Mouse (Mus musculus) myocyte (in vitro differentiated cells): ENCODE data around the gene Sec23b. TPM values are rescaled to one million over a fixed set of nuclear protein-coding genes. Genes with fewer than 3 reads are reported as not detected.

Experiments
- H3K27me3 ChIP-seq: one replicate; pipeline ENCODE4 v1.6.1; 2011; ENCODE audit not compliant: control insufficient read depth, insufficient read depth, insufficient read length
- H3K36me3 ChIP-seq: one replicate; pipeline ENCODE4 v1.6.1; 2011; ENCODE audit not compliant: control insufficient read depth, insufficient read depth
- H3K4me2 ChIP-seq: one replicate; pipeline ENCODE4 v1.6.1; 2011; ENCODE audit warnings: low read depth, control low read depth
- H3K4me3 ChIP-seq: one replicate; pipeline ENCODE4 v1.5.1; 2011; ENCODE audit warnings: mild to moderate bottlenecking, control low read depth, moderate library complexity
- H3K79me2 ChIP-seq: one replicate; pipeline ENCODE4 v1.6.1; 2011; ENCODE audit not compliant: control insufficient read depth, insufficient read depth
- H3ac ChIP-seq: one replicate; pipeline ENCODE4 v1.6.1; 2011; ENCODE audit not compliant: control insufficient read depth, insufficient read length
- CEBPB ChIP-seq: IDR thresholded peaks from 2 replicates; pipeline ENCODE4 v1.6.1; 2011; ENCODE audit warnings: mild to moderate bottlenecking, moderate library complexity; ENCODE audit not compliant: poor library complexity, insufficient read depth, severe bottlenecking
- E2F4 ChIP-seq: IDR thresholded peaks from one replicate; pipeline ENCODE4 v1.6.1; 2011; ENCODE audit warnings: mild to moderate bottlenecking, control low read depth, moderate library complexity; ENCODE audit not compliant: insufficient read depth
- MAX ChIP-seq: IDR thresholded peaks from one replicate; pipeline ENCODE4 v1.6.1; 2011; ENCODE audit warnings: low read depth, mild to moderate bottlenecking, control low read depth
- MYOD1 ChIP-seq, 3 experiments: IDR thresholded peaks; one replicate each; pipeline ENCODE4 v1.6.1; 2011; ENCODE audit warnings: control low read depth in 2 of 3, low read depth in 2 of 3, mild to moderate bottlenecking in 2 of 3, moderate library complexity in 1 of 3; ENCODE audit not compliant: insufficient read length in 2 of 3, control insufficient read depth in 1 of 3
- MYOG ChIP-seq, 3 experiments: IDR thresholded peaks; one replicate each; pipeline ENCODE4 v1.6.1; 2011; ENCODE audit warnings: control low read depth in 2 of 3, low read depth in 2 of 3, mild to moderate bottlenecking in 2 of 3; ENCODE audit not compliant: insufficient read length in 2 of 3, control insufficient read depth in 1 of 3, insufficient read depth in 1 of 3
- POLR2A ChIP-seq: IDR thresholded peaks from one replicate; pipeline ENCODE4 v1.6.1; 2011; ENCODE audit warnings: low read depth, mild to moderate bottlenecking, control low read depth, moderate library complexity; ENCODE audit not compliant: insufficient read length
- POLR2AphosphoS2 ChIP-seq: IDR thresholded peaks from one replicate; pipeline ENCODE4 v1.6.1; 2011; ENCODE audit warnings: low read depth, control low read depth; ENCODE audit not compliant: insufficient read length
- REST ChIP-seq: IDR thresholded peaks from one replicate; pipeline ENCODE4 v1.6.1; 2011; ENCODE audit warnings: mild to moderate bottlenecking, control low read depth, moderate library complexity; ENCODE audit not compliant: insufficient read depth, insufficient read length
- SRF ChIP-seq: IDR thresholded peaks from one replicate; pipeline ENCODE4 v1.6.1; 2011; ENCODE audit warnings: low read depth; ENCODE audit not compliant: control insufficient read depth, insufficient read length
- TCF12 ChIP-seq: IDR thresholded peaks from one replicate; pipeline ENCODE4 v1.6.1; 2011; ENCODE audit warnings: mild to moderate bottlenecking, control low read depth; ENCODE audit not compliant: poor library complexity, insufficient read depth, severe bottlenecking
- TCF3 ChIP-seq: IDR thresholded peaks from one replicate; pipeline ENCODE4 v1.6.1; 2011; ENCODE audit warnings: low read depth, control low read depth; ENCODE audit not compliant: insufficient read length
- USF1 ChIP-seq: IDR thresholded peaks from one replicate; pipeline ENCODE4 v1.6.1; 2011; ENCODE audit warnings: low read depth, mild to moderate bottlenecking, control low read depth, moderate library complexity
- polyA plus RNA-seq: library from polyadenylated mRNA; unstranded; fragments of >200 nt; fragmentation: generic; extraction: Trizol; gene quantifications from one replicate; pipeline ENCODE4 v1.2.1, GENCODE M21; 2012; ENCODE audit warnings: missing spikeins

Gene Sec23b
- 41.5 TPM for polyA plus RNA-seq

DNA sequence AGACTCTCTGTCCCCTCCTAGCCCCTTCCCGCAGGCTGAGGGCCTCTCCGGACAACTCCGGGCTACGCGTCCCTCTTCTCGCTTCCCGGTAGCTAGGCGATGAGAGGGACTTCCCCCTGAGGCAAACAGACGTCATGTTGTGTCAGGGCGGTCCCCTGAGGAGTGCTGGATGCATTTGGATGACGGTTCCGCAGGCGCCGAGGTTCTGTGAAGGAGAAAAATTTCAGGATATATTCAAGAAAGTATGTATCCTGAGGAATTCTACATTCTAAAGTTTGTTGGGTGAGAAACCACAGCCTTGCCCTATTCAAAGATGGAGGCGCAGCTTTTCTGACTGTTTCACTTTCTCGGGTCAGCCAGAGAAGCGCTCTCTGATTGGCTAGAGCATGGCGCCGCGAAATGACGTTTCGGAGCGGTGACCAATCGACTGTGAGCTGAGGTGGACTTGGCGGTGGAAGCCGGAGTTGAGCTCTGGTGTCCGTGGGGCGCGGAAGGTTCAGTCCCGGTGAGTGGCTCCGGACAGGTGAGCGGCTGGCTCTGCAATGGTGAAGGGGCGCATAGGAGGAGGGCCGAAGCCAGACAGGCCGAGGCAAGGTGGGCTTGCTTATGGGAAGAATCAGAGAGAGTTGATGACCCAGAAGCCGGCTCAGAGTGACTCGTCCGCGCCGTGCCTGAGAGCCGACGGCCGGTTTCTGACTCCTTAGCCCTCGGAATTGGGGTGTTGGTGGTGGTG lies at the start of gene Sec23b:
Gene Sec23b, plus strand, starts transcription at position 410 of the 733 bp plus-strand sequence.
- TF ChIP-seq REST (no peak), MYOG (IDR thresholded peaks at IDR 0.05; ENCODE audit: control insufficient read depth in 1 of 3, insufficient read depth in 1 of 3, insufficient read length in 2 of 3, low read depth in 2 of 3) (peak in 2 of 3 experiments; percentile 7 to 38), SRF (no peak), MYOD1 (IDR thresholded peaks at IDR 0.05; ENCODE audit: control insufficient read depth in 1 of 3, insufficient read length in 2 of 3, low read depth in 2 of 3) (no peak), USF1 (no peak), POLR2AphosphoS2 (peak; percentile 92), MAX (no peak), E2F4 (no peak), TCF12 (no peak), CEBPB (no peak), TCF3 (no peak), POLR2A (peak; percentile 87)
- Histone ChIP-seq H3K27me3 (no peaks in the 10 kb centered on the region), H3ac (peak within 1 kb of the TSS; percentile 19), H3K79me2 (peaks cover 24% of the 10 kb centered on the region), H3K36me3 (peaks cover 10% of the 10 kb centered on the region), H3K4me3 (peak within 1 kb of the TSS; percentile 62), H3K4me2 (peak within 1 kb of the TSS; percentile 95)

- Histone ChIP-seq H3ac (no peak overlapping the region), H3K27me3 (peaks cover 14% of the 10 kb centered on the region), H3K4me2 (no peak overlapping the region), H3K79me2 (no peaks in the 10 kb centered on the region), H3K4me3 (no peak overlapping the region), H3K36me3 (no peaks in the 10 kb centered on the region)
- TF ChIP-seq TCF12 = no peak
- no peak for TF ChIP-seq MYOD1 (IDR thresholded peaks at IDR 0.05; ENCODE audit: control insufficient read depth in 1 of 3, insufficient read length in 2 of 3, low read depth in 2 of 3)
- no peak for TF ChIP-seq POLR2AphosphoS2
- no peak for TF ChIP-seq MYOG (IDR thresholded peaks at IDR 0.05; ENCODE audit: control insufficient read depth in 1 of 3, insufficient read depth in 1 of 3, insufficient read length in 2 of 3, low read depth in 2 of 3)
- no peak for TF ChIP-seq POLR2A
- no peak for TF ChIP-seq CEBPB
- no peak for TF ChIP-seq REST
Measured at GRCm38 (mm10) chr2:144514619-144515018, 41.4 kb upstream of the Sec23b start.

GRCm38 (mm10) chr2:144519772-144520171 lies 36.3 kb upstream of the Sec23b start:
- no peaks in the 10 kb centered on the region for H3K79me2 ChIP-seq
- H3K36me3 ChIP-seq = no peaks in the 10 kb centered on the region
- peaks cover 10% of the 10 kb centered on the region for H3K27me3 ChIP-seq
- TF ChIP-seq MYOD1 (IDR thresholded peaks at IDR 0.05; ENCODE audit: control insufficient read depth in 1 of 3, insufficient read length in 2 of 3, low read depth in 2 of 3) = no peak
- TF ChIP-seq CEBPB = no peak
- no peak for TF ChIP-seq POLR2AphosphoS2
- TF ChIP-seq SRF = no peak
- TF ChIP-seq REST = no peak
- TF ChIP-seq MYOG (IDR thresholded peaks at IDR 0.05; ENCODE audit: control insufficient read depth in 1 of 3, insufficient read depth in 1 of 3, insufficient read length in 2 of 3, low read depth in 2 of 3) = no peak
- no peak for TF ChIP-seq E2F4
- H3K4me2 ChIP-seq = no peak overlapping the region
- H3K4me3 ChIP-seq = no peak overlapping the region
- no peak overlapping the region for H3ac ChIP-seq

- Histone ChIP-seq H3K4me2 (no peak overlapping the region), H3K79me2 (peaks cover 28% of the 10 kb centered on the region), H3K4me3 (no peak overlapping the region), H3K36me3 (no peaks in the 10 kb centered on the region), H3K27me3 (no peaks in the 10 kb centered on the region), H3ac (no peak overlapping the region)
- TF ChIP-seq POLR2AphosphoS2 (no peak), MYOD1 (IDR thresholded peaks at IDR 0.05; ENCODE audit: control insufficient read depth in 1 of 3, insufficient read length in 2 of 3, low read depth in 2 of 3) (no peak), REST (no peak), E2F4 (no peak), POLR2A (no peak), SRF (no peak)
Measured at GRCm38 (mm10) chr2:144525856-144526255, 30.2 kb upstream of the Sec23b start.
